Mouse (Mus musculus): ENCODE measurements around the gene Prps2.

GRCm38 (mm10) chrX:167341811-167342210, 40.7 kb downstream of the Prps2 start:
- TF ChIP-seq CTCF (IDR thresholded peaks at IDR 0.05) (no peak), EP300 (IDR thresholded peaks at IDR 0.05; ENCODE audit: insufficient read depth, low read depth, low read length) (no peak), POLR2A (IDR thresholded peaks at IDR 0.05; ENCODE audit: insufficient read depth, low read depth, low read length) (no peak)
